Mouse (Mus musculus) ES-E14 (cell line): ENCODE results near the gene Ltc4s. TPM values are rescaled to one million over a fixed set of nuclear protein-coding genes. Genes with fewer than 3 reads are reported as not detected.

Source experiments
- DNase-seq: peaks from one replicate; pipeline ENCODE4 v3.0.0-alpha.2; 2013; ENCODE audit warnings: low read depth, low spot score
- H3K27ac ChIP-seq: 2 replicates; pipeline ENCODE4 v1.5.1; 2012; ENCODE audit warnings: low read depth, mild to moderate bottlenecking, low read length, moderate library complexity, mixed read lengths; ENCODE audit not compliant: poor library complexity, insufficient read depth, severe bottlenecking
- H3K36me3 ChIP-seq: 2 replicates; pipeline ENCODE4 v1.6.1; 2012; ENCODE audit warnings: mild to moderate bottlenecking, low read length, moderate library complexity, mixed read lengths; ENCODE audit not compliant: control insufficient read depth, poor library complexity, insufficient read depth, severe bottlenecking
- H3K4me1 ChIP-seq, 2 experiments: fragments of 150-350 bp in 1 of 2; sonication (generic) in 1 of 2; 2 replicates each; pipeline ENCODE4 v1.6.1; 2012; ENCODE audit warnings: low read length in 2 of 2, mild to moderate bottlenecking in 1 of 2, mixed read lengths in 1 of 2; ENCODE audit not compliant: control insufficient read depth in 2 of 2, insufficient read depth in 2 of 2, poor library complexity in 1 of 2
- H3K4me3 ChIP-seq, 2 experiments: fragments of 150-350 bp in 1 of 2; sonication (generic) in 1 of 2; 2 replicates each; pipeline ENCODE4 v1.5.1; 2012; ENCODE audit warnings: low read length in 2 of 2, low read depth in 1 of 2, mild to moderate bottlenecking in 1 of 2, mixed read lengths in 1 of 2; ENCODE audit not compliant: insufficient read depth in 1 of 2, poor library complexity in 1 of 2, severe bottlenecking in 1 of 2
- H3K9ac ChIP-seq: 2 replicates; pipeline ENCODE4 v1.6.1; 2012; ENCODE audit warnings: low read depth, mild to moderate bottlenecking, low read length, mixed read lengths; ENCODE audit not compliant: poor library complexity, insufficient read depth, severe bottlenecking
- H3K9me3 ChIP-seq: fragments of 150-350 bp; sonication (generic); 2 replicates; pipeline ENCODE4 v1.6.1; 2012; ENCODE audit warnings: low read depth, mild to moderate bottlenecking, low read length; ENCODE audit not compliant: control insufficient read depth, insufficient read depth
- CHD2 ChIP-seq: IDR thresholded peaks from 2 replicates; pipeline ENCODE4 v1.6.1; 2014; ENCODE audit warnings: mild to moderate bottlenecking, low read depth, low read length, inconsistent platforms
- HCFC1 ChIP-seq: IDR thresholded peaks from 2 replicates; pipeline ENCODE4 v1.6.1; 2012; ENCODE audit warnings: low read length, inconsistent platforms, borderline replicate concordance; ENCODE audit not compliant: insufficient read depth
- MAFK ChIP-seq: IDR thresholded peaks from 2 replicates; pipeline ENCODE4 v1.6.1; 2014; ENCODE audit warnings: mild to moderate bottlenecking, low read depth, low read length, inconsistent platforms; ENCODE audit not compliant: insufficient read depth
- ZC3H11A ChIP-seq: IDR thresholded peaks from 2 replicates; pipeline ENCODE4 v1.6.1; 2012; ENCODE audit warnings: low read depth, mild to moderate bottlenecking, inconsistent platforms, low read length, borderline replicate concordance
- ZNF384 ChIP-seq: IDR thresholded peaks from 2 replicates; pipeline ENCODE4 v1.6.1; 2012; ENCODE audit warnings: low read depth, low read length, inconsistent platforms
- in situ Hi-C, 2 experiments: fragments of 600-800 bp; cut with MboI; formaldehyde crosslinking; loops; one replicate each; pipeline ENCODE4 v1.15.1; 2025; ENCODE audit warnings: low sequenced_read_pairs in 2 of 2, inconsistent platforms in 1 of 2; ENCODE audit not compliant: unreplicated experiment in 2 of 2
- total RNA-seq: library from RNA; depleted of rRNA; stranded (reverse); fragments of 300-350 nt; gene quantifications from 2 replicates; pipeline ENCODE4 v1.2.3, GENCODE M21; 2012

Ltc4s gene
- total RNA-seq, 1 experiment = 1.9 TPM

DNA sequence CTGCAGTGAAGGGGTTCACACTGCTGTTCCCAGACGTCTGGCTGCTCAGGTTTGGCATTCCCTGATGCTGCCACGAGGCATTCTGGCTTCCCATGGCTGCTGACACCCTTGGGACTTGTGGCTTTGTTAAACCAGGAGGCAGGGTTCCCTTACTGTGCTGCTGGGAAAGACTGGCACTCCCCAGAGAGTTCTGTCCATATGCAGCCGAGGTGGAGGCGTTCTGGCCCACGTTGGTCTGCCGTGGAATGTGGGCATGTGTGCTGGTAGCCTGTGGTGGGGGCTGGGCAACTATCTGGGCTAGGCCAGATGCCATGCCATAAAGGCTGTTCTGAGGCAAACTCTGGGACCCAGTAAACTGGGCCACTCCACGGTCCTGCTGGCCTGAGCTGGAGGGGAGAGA is 19.9 kb upstream of the Ltc4s start:
- DNase-seq = no peak
- H3K9me3 ChIP-seq = no peaks in the 10 kb centered on the region
- no peak overlapping the region for H3K4me3 ChIP-seq
- H3K4me1 ChIP-seq = peaks cover 4 to 14% of the 10 kb centered on the region in 2 experiments; a peak in 3 of 4 replicates
- in situ Hi-C loops = no loop called here
- H3K36me3 ChIP-seq = peaks cover 32% of the 10 kb centered on the region
- TF ChIP-seq CHD2 (no peak), HCFC1 (no peak), MAFK (no peak), ZNF384 (no peak), ZC3H11A (no peak)
- H3K9ac ChIP-seq = no peak overlapping the region
- no peak overlapping the region for H3K27ac ChIP-seq

DNA sequence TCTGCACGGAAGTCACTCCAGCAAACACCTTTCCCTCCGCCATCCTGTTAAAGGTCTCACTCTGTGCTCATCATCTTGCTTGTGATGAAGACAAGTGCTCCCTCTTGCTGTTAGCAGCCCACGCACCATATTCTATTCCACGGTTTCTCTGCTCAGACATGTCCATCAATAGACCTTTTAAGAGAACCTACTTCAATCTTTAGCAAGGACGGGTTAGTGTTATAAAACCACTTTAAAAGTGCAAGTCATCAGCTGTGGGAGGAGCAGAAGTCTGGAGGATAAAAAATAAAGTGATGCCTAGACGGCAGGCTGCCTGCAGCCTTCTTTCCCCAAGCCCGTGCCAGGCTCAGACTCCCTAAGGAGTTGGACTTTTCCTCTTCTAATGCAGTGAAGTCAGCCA is 18.2 kb upstream of the Ltc4s start:
- Histone ChIP-seq H3K4me3 (no peak overlapping the region), H3K27ac (no peak overlapping the region), H3K9ac (no peak overlapping the region), H3K4me1 (peaks cover 9 to 26% of the 10 kb centered on the region in 2 experiments; a peak in 3 of 4 replicates), H3K36me3 (peaks cover 24% of the 10 kb centered on the region), H3K9me3 (no peaks in the 10 kb centered on the region)
- in situ Hi-C loops = no loop called here
- DNase-seq = no peak
- TF ChIP-seq ZNF384 (no peak), MAFK (no peak), HCFC1 (no peak), CHD2 (no peak), ZC3H11A (no peak)

DNA sequence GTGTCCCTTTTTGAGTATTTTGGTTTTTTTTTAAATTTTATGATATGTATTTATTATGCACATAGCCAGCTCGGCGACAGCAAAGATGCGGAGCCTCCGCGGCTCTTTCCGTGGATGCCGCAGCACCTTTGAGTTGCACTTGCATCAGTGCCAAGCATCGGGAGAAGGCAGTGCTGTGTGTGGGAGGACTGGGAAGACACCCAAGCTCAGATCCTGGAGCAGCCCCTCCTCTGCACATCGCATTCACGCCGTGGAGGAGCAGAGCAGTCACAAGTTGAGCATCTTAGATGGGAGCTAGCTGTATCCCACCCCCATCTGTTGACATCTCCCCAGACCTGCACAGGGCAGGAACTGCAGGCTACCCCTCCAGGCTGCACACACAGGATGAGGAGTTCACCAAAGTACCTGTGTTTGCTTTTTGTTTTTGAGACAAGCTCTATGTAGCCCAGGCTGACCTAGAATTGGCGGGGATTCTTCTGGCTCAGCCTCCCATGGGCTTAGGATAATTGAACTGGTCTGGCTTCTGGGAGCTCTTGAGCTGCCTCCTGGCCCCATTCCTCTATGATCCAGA is 15.7 kb upstream of the Ltc4s start:
- H3K27ac ChIP-seq = no peak overlapping the region
- in situ Hi-C loops = no loop called here
- DNase-seq = no peak
- no peak overlapping the region; the same call in 1 of the 2 replicates for H3K9ac ChIP-seq
- peaks cover 4 to 22% of the 10 kb centered on the region in 2 experiments; a peak in 3 of 4 replicates for H3K4me1 ChIP-seq
- no peak for TF ChIP-seq ZNF384
- TF ChIP-seq CHD2 = no peak
- no peak for TF ChIP-seq ZC3H11A
- no peak for TF ChIP-seq MAFK
- no peak for TF ChIP-seq HCFC1
- no peaks in the 10 kb centered on the region for H3K9me3 ChIP-seq
- H3K4me3 ChIP-seq = peak overlapping the region in 1 of 2 experiments; percentile 14
- H3K36me3 ChIP-seq = peaks cover 13% of the 10 kb centered on the region

DNA sequence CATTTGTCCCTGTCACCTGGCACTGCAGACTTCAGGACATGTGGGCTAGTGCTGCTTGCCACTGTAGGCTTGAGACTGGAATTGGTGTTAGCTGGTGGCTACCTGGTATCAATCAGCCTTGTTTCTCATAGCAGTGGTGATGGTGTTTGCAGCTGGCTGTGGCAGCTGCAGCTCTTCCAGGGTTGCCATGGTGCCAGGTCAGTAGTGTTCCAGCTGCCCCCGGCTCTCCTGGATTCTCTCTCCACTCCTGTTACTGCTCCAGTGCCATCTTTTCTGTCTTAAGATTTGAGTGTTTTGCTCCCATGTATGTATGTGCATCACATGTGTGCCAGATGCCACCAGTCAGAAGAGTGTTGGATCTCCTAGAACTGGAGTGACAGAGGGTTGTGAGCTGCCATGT is 15.0 kb upstream of the Ltc4s start:
- in situ Hi-C loops = no loop called here
- H3K4me1 ChIP-seq = peaks cover 4 to 23% of the 10 kb centered on the region in 2 experiments; a peak in 3 of 4 replicates
- TF ChIP-seq CHD2 (no peak), ZNF384 (no peak), MAFK (no peak), HCFC1 (no peak), ZC3H11A (no peak)
- no peaks in the 10 kb centered on the region for H3K9me3 ChIP-seq
- DNase-seq = no peak
- H3K27ac ChIP-seq = peak overlapping the region; percentile 91; the same call in 1 of the 2 replicates
- peaks cover 7% of the 10 kb centered on the region for H3K36me3 ChIP-seq
- H3K4me3 ChIP-seq = peak overlapping the region in 1 of 2 experiments; percentile 32; a peak in 3 of 4 replicates
- peak overlapping the region; percentile 74; the same call in 1 of the 2 replicates for H3K9ac ChIP-seq
